Mouse (Mus musculus) olfactory bulb, adult 2 months (tissue): ENCODE results near the gene Cadm1.

Experiments used
- CTCF ChIP-seq: fragments of 200-500 bp; IDR thresholded peaks from 2 replicates; pipeline ENCODE4 v1.5.1; 2012; ENCODE audit warnings: low read depth, mild to moderate bottlenecking, low read length, moderate library complexity; ENCODE audit not compliant: insufficient read depth
- POLR2A ChIP-seq: fragments of 200-500 bp; IDR thresholded peaks from 2 replicates; pipeline ENCODE4 v1.6.1; 2012; ENCODE audit warnings: mild to moderate bottlenecking, low read depth, low read length, moderate library complexity; ENCODE audit not compliant: insufficient read depth

- TF ChIP-seq POLR2A (no peak), CTCF (no peak)
These were observed 317.8 kb downstream of the Cadm1 start for GRCm38 (mm10) chr9:47847797-47848196.
